Mouse (Mus musculus): ENCODE results near the gene Cnnm1.

DNA sequence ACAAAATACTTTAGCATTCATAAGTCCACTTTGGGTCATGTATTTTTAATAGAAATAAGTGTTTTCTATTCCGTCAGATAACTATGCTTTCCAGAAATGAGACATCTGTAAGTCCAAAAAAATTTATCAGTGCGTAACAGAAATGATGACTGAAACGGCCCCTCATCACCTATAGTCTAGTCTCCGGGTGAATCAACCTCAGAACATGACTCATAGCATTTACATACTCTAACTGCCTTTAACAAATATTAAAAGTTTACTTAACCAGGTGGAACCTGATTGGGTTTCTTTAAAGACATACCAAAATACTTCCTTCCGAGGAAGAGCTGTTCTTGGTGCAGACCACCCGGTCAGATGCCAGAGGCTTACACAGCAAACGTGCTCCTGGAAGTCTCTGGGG lies 78.0 kb downstream of the Cnnm1 start:
- no peak for TF ChIP-seq POLR2A (IDR thresholded peaks at IDR 0.05; ENCODE audit: extremely low read depth, insufficient read depth, low read length)
- no peak for TF ChIP-seq CTCF (IDR thresholded peaks at IDR 0.05; ENCODE audit: extremely low read depth, insufficient read depth, low read length)
